Mouse (Mus musculus) MEL (cell line): ENCODE results near the gene Prok1. TPM values are rescaled to one million over a fixed set of nuclear protein-coding genes. Genes with fewer than 3 reads are reported as not detected.

Experiments used
- DNase-seq: peaks from one replicate; pipeline ENCODE4 v3.0.0; 2011; ENCODE audit warnings: low read depth, low spot score
- H3K27ac ChIP-seq: 2 replicates; pipeline ENCODE4 v1.5.1; 2012; ENCODE audit warnings: low read depth, mild to moderate bottlenecking, control low read depth, low read length, moderate library complexity; ENCODE audit not compliant: control insufficient read depth
- H3K27me3 ChIP-seq, 2 experiments: fragments of 150-350 bp in 1 of 2; sonication (generic) in 1 of 2; 2 replicates each; pipeline ENCODE4 v1.6.1; 2012; ENCODE audit warnings: low read length in 2 of 2, mild to moderate bottlenecking in 2 of 2, improper control_type of control experiment in 1 of 2, moderate library complexity in 1 of 2; ENCODE audit not compliant: insufficient read depth in 2 of 2, control insufficient read depth in 1 of 2
- H3K36me3 ChIP-seq, 2 experiments: 2 replicates each; pipeline ENCODE4 v1.6.1; 2012 to 2014; ENCODE audit warnings: low read length in 2 of 2, improper control_type of control experiment in 1 of 2, inconsistent platforms in 1 of 2, mild to moderate bottlenecking in 1 of 2; ENCODE audit not compliant: insufficient read depth in 2 of 2, control insufficient read depth in 1 of 2
- H3K4me1 ChIP-seq, 2 experiments: fragments of 150-350 bp in 1 of 2; sonication (generic) in 1 of 2; 2 replicates each; pipeline ENCODE4 v1.6.1; 2012; ENCODE audit warnings: low read length in 2 of 2, improper control_type of control experiment in 1 of 2, mild to moderate bottlenecking in 1 of 2; ENCODE audit not compliant: insufficient read depth in 2 of 2, control insufficient read depth in 1 of 2
- H3K4me3 ChIP-seq, 2 experiments: fragments of 150-350 bp in 1 of 2; sonication (generic) in 1 of 2; 2 replicates each; pipeline ENCODE4 v1.5.1; 2012; ENCODE audit warnings: low read depth in 2 of 2, low read length in 2 of 2, mild to moderate bottlenecking in 2 of 2, moderate library complexity in 2 of 2, control low read depth in 1 of 2, improper control_type of control experiment in 1 of 2; ENCODE audit not compliant: control insufficient read depth in 1 of 2, insufficient read depth in 1 of 2
- H3K79me2 ChIP-seq: 2 replicates; pipeline ENCODE4 v1.6.1; 2012; ENCODE audit warnings: mild to moderate bottlenecking, low read length, moderate library complexity; ENCODE audit not compliant: control insufficient read depth, poor library complexity, insufficient read depth
- H3K9ac ChIP-seq: 2 replicates; pipeline ENCODE4 v1.6.1; 2012; ENCODE audit warnings: low read depth, mild to moderate bottlenecking, control low read depth, low read length, moderate library complexity; ENCODE audit not compliant: control insufficient read depth, poor library complexity, severe bottlenecking
- H3K9me3 ChIP-seq: fragments of 150-350 bp; sonication (generic); replicated peaks from 2 replicates; pipeline ENCODE4 v1.6.1; 2012; ENCODE audit warnings: mild to moderate bottlenecking, low read length, improper control_type of control experiment, moderate library complexity; ENCODE audit not compliant: insufficient read depth
- BHLHE40 ChIP-seq: IDR thresholded peaks from 2 replicates; pipeline ENCODE4 v1.6.1; 2012; ENCODE audit warnings: low read depth, mild to moderate bottlenecking, inconsistent platforms, low read length, improper control_type of control experiment, borderline replicate concordance
- CTCF ChIP-seq, 3 experiments: IDR thresholded peaks in 2 of 3; conservative IDR thresholded peaks in 1 of 3; 2 replicates each; pipeline ENCODE4 v1.5.1; 2011 to 2012; ENCODE audit warnings: low read length in 3 of 3, low read depth in 2 of 3, mild to moderate bottlenecking in 2 of 3, improper control_type of control experiment in 1 of 3, inconsistent platforms in 1 of 3, mixed read lengths in 1 of 3, moderate library complexity in 1 of 3; ENCODE audit not compliant: control insufficient read depth in 1 of 3, insufficient read depth in 1 of 3, poor library complexity in 1 of 3, severe bottlenecking in 1 of 3
- EP300 ChIP-seq, 2 experiments: IDR thresholded peaks; 2 replicates each; pipeline ENCODE4 v1.6.1; 2011; ENCODE audit warnings: improper control_type of control experiment in 2 of 2, low read length in 2 of 2, low read depth in 1 of 2, mild to moderate bottlenecking in 1 of 2
- ETS1 ChIP-seq: IDR thresholded peaks from 2 replicates; pipeline ENCODE4 v1.6.1; 2012; ENCODE audit warnings: low read depth, mild to moderate bottlenecking, inconsistent platforms, low read length, improper control_type of control experiment, moderate library complexity
- HCFC1 ChIP-seq: IDR thresholded peaks from 2 replicates; pipeline ENCODE4 v1.6.1; 2012; ENCODE audit warnings: low read depth, mild to moderate bottlenecking, inconsistent platforms, low read length, improper control_type of control experiment, moderate library complexity
- KAT2A ChIP-seq: conservative IDR thresholded peaks from 2 replicates; pipeline ENCODE4 v1.6.1; 2012; ENCODE audit warnings: low read depth, low read length, improper control_type of control experiment, inconsistent platforms
- MAFK ChIP-seq: IDR thresholded peaks from 2 replicates; pipeline ENCODE4 v1.6.1; 2011; ENCODE audit warnings: low read depth, mild to moderate bottlenecking, low read length, improper control_type of control experiment, borderline replicate concordance
- MAZ ChIP-seq: IDR thresholded peaks from 2 replicates; pipeline ENCODE4 v1.6.1; 2012; ENCODE audit warnings: low read depth, mild to moderate bottlenecking, inconsistent platforms, low read length, improper control_type of control experiment
- MEF2A ChIP-seq: IDR thresholded peaks from 2 replicates; pipeline ENCODE4 v1.6.1; 2014; ENCODE audit warnings: low read depth, mild to moderate bottlenecking, inconsistent platforms, low read length, improper control_type of control experiment; ENCODE audit not compliant: poor library complexity, insufficient replicate concordance, severe bottlenecking; ENCODE audit errors: extremely low read depth
- MXI1 ChIP-seq: IDR thresholded peaks from 2 replicates; pipeline ENCODE4 v1.6.1; 2011; ENCODE audit warnings: mild to moderate bottlenecking, low read depth, low read length, improper control_type of control experiment
- MYB ChIP-seq: IDR thresholded peaks from 2 replicates; pipeline ENCODE4 v1.6.1; 2011; ENCODE audit warnings: mild to moderate bottlenecking, low read depth, low read length, improper control_type of control experiment
- MYC ChIP-seq: IDR thresholded peaks from 2 replicates; pipeline ENCODE4 v1.6.1; 2011; ENCODE audit warnings: low read depth, mild to moderate bottlenecking, low read length, improper control_type of control experiment, moderate library complexity
- NRF1 ChIP-seq: IDR thresholded peaks from 2 replicates; pipeline ENCODE4 v1.6.1; 2014; ENCODE audit warnings: low read depth, mild to moderate bottlenecking, inconsistent platforms, low read length, improper control_type of control experiment, moderate library complexity; ENCODE audit not compliant: poor library complexity, insufficient read depth, severe bottlenecking
- POLR2AphosphoS5 ChIP-seq: IDR thresholded peaks from 2 replicates; pipeline ENCODE4 v1.6.1; 2012; ENCODE audit warnings: low read depth, borderline replicate concordance, mild to moderate bottlenecking, inconsistent platforms, low read length, moderate library complexity, mixed read lengths
- RAD21 ChIP-seq: IDR thresholded peaks from 2 replicates; pipeline ENCODE4 v1.6.1; 2011; ENCODE audit warnings: mild to moderate bottlenecking, low read depth, low read length, improper control_type of control experiment
- SIN3A ChIP-seq: IDR thresholded peaks from 2 replicates; pipeline ENCODE4 v1.6.1; 2012; ENCODE audit warnings: low read length, improper control_type of control experiment, inconsistent platforms
- TCF12 ChIP-seq: IDR thresholded peaks from 2 replicates; pipeline ENCODE4 v1.6.1; 2014; ENCODE audit warnings: low read depth, mild to moderate bottlenecking, inconsistent platforms, low read length, improper control_type of control experiment, moderate library complexity
- UBTF ChIP-seq: IDR thresholded peaks from 2 replicates; pipeline ENCODE4 v1.6.1; 2012; ENCODE audit warnings: low read depth, mild to moderate bottlenecking, inconsistent platforms, low read length, improper control_type of control experiment, moderate library complexity, borderline replicate concordance; ENCODE audit not compliant: insufficient read depth
- ZKSCAN1 ChIP-seq: IDR thresholded peaks from 2 replicates; pipeline ENCODE4 v1.6.1; 2012; ENCODE audit warnings: low read depth, mild to moderate bottlenecking, inconsistent platforms, low read length, improper control_type of control experiment, moderate library complexity
- polyA plus RNA-seq, 2 experiments: library from polyadenylated mRNA; stranded (reverse) in 1 of 2; unstranded in 1 of 2; fragments of >175 nt in 1 of 2; fragments of >200 nt in 1 of 2; gene quantifications; 2 replicates each; pipeline versions ENCODE4 v1.2.1 to v1.2.4; 2012; ENCODE audit warnings: low replicate concordance in 2 of 2, low read depth in 1 of 2; ENCODE audit not compliant: insufficient read length in 2 of 2, insufficient read depth in 1 of 2, missing spikeins in 1 of 2
- total RNA-seq: library from RNA; depleted of rRNA; stranded (reverse); fragments of 300-350 nt; gene quantifications from 2 replicates; pipeline ENCODE4 v1.2.3, GENCODE M21; 2012

The Prok1 gene
- total and polyA plus RNA-seq, 3 experiments: not detected

DNA sequence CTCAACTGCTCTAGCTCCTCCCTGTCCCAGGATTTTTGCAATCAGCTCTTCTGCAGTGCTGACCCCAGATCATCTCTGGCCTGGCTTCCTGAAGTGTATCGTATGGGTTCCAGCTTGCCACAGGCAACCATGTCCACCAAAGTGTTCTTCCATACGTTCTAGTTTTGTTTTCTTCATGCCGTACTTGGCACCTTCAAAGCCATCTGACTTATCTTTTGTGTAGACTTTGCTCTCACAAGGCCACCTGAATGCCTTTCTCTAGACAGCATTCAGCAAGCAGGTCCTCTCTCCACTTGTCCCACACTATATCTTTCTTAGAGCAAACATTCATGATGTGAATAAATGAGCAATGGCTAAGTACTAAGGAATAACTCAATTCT, 22.4 kb downstream of the Prok1 start:
- H3K36me3 ChIP-seq: no peaks in the 10 kb centered on the region
- no peak overlapping the region for H3K9ac ChIP-seq
- no peaks in the 10 kb centered on the region for H3K79me2 ChIP-seq
- DNase-seq: no peak
- H3K9me3 ChIP-seq: no peaks in the 10 kb centered on the region
- no peak for TF ChIP-seq MAFK
- TF ChIP-seq SIN3A: no peak
- no peak for TF ChIP-seq MAZ
- TF ChIP-seq BHLHE40: no peak
- no peak for TF ChIP-seq UBTF
- no peak for TF ChIP-seq HCFC1
- TF ChIP-seq MYB: no peak
- TF ChIP-seq KAT2A: no peak
- no peak for TF ChIP-seq MYC
- no peak for TF ChIP-seq RAD21
- no peak for TF ChIP-seq EP300 (IDR thresholded peaks at IDR 0.05; ENCODE audit: low read depth in 1 of 2, low read length in 2 of 2)
- no peak for TF ChIP-seq ZKSCAN1
- no peak for TF ChIP-seq CTCF (IDR thresholded peaks at IDR 0.05 in 2 of 3, conservative IDR thresholded peaks at IDR 0.05 in 1 of 3; ENCODE audit: control insufficient read depth in 1 of 3, insufficient read depth in 1 of 3, low read depth in 2 of 3, low read length in 3 of 3, poor library complexity in 1 of 3, severe bottlenecking in 1 of 3)
- TF ChIP-seq NRF1: no peak
- H3K4me3 ChIP-seq: no peak overlapping the region
- peaks cover 0 to 7% of the 10 kb centered on the region in 2 experiments; a peak in 3 of 4 replicates for H3K27me3 ChIP-seq
- H3K27ac ChIP-seq: no peak overlapping the region
- H3K4me1 ChIP-seq: no peaks in the 10 kb centered on the region

DNA sequence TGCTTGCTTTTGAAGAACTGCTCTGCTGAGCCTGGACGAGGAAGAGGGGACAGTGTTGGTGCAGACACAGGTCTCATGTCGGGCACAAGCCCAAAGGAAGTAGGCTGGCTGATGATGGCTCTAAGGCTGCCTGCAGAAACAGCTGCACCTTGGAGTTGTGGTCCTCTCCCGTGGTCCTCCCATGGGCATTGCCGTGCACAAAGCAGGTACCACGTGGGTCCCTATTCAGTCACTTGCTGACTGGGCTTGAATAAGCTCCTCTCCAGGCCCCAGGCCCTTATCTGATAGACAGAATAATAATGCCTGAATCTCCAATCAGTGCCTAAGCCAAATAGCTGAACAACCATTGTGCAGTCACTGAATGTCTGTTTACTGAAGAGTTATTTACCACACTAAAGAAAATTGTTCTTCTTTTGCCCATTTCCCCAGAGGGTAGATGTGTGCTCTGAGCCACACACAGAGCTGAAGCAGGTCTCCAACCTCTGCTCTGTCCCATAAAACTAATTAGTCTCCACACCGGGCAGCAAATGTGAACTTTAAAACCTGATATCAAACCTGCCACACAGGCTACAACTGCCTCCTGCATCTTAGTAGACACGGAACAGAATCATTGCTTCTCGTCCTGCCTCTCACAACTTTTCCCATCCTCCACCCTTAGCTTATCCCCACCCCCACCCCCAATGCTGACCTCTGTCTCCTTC, 23.0 kb downstream of the Prok1 start:
- Histone ChIP-seq H3K4me1 (no peaks in the 10 kb centered on the region), H3K27ac (no peak overlapping the region), H3K9ac (no peak overlapping the region), H3K9me3 (no peaks in the 10 kb centered on the region), H3K4me3 (no peak overlapping the region), H3K36me3 (no peaks in the 10 kb centered on the region), H3K27me3 (peaks cover 0 to 7% of the 10 kb centered on the region in 2 experiments; a peak in 3 of 4 replicates), H3K79me2 (no peaks in the 10 kb centered on the region)
- no peak for TF ChIP-seq MXI1
- no peak for TF ChIP-seq MEF2A
- no peak for TF ChIP-seq POLR2AphosphoS5
- TF ChIP-seq TCF12: no peak
- TF ChIP-seq ETS1: no peak
- no peak for DNase-seq
